Mouse (Mus musculus): Measurements from ENCODE around the gene Dlg4.

DNA sequence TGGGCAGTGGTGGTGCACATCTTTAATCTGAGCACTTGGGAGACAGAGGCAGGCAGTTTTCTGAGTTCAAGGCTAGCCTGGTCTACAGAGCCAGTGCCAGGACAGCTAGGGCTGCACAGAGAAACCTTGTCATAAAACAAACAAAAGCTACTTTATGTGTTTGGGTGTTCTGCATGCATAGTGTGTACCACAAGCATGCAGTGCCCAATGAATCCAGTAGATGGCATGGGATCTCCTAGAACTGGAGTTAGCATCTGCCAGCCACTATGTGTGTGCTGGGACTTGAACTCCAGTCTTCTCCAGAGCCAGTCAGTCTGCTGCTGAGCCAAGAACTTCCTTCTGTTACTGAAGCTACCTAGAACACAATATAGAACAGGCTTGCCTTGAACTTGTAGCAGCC, 14.9 kb upstream of the Dlg4 start:
- TF ChIP-seq CTCF (IDR thresholded peaks at IDR 0.05; ENCODE audit: insufficient read depth, low read depth, low read length) (no peak), POLR2A (IDR thresholded peaks at IDR 0.05; ENCODE audit: insufficient read depth, low read depth, low read length) (no peak)
